Mouse (Mus musculus) forebrain, embryonic 15.5 days (tissue): Measurements from ENCODE around the gene Txndc16. TPM values are rescaled to one million over a fixed set of nuclear protein-coding genes. Genes with fewer than 3 reads are reported as not detected.

Source experiments
- ATAC-seq: fragments of 200-750 bp; cut with Nextera tagmentation; replicated peaks from 2 replicates; pipeline ENCODE4 v1.8.0; 2017; ENCODE audit warnings: mild to moderate bottlenecking, moderate TSS enrichment, moderate library complexity
- H3K27ac ChIP-seq: fragments of 300-500 bp; sonication (generic); replicated peaks from 2 replicates; pipeline ENCODE4 v1.5.1; 2015; ENCODE audit warnings: mild to moderate bottlenecking, inconsistent platforms
- H3K27me3 ChIP-seq: fragments of 300-500 bp; sonication (generic); 2 replicates; pipeline ENCODE4 v1.6.1; 2015; ENCODE audit warnings: inconsistent platforms
- H3K36me3 ChIP-seq: fragments of 300-500 bp; sonication (generic); 2 replicates; pipeline ENCODE4 v1.6.1; 2015; ENCODE audit warnings: mild to moderate bottlenecking, inconsistent platforms
- H3K4me1 ChIP-seq: fragments of 300-500 bp; sonication (generic); 2 replicates; pipeline ENCODE4 v1.6.1; 2015; ENCODE audit warnings: inconsistent platforms
- H3K4me2 ChIP-seq: fragments of 300-500 bp; sonication (generic); replicated peaks from 2 replicates; pipeline ENCODE4 v1.6.1; 2015; ENCODE audit warnings: mild to moderate bottlenecking, inconsistent platforms
- H3K4me3 ChIP-seq: fragments of 300-500 bp; sonication (generic); 2 replicates; pipeline ENCODE4 v1.5.1; 2015; ENCODE audit warnings: mild to moderate bottlenecking, inconsistent platforms
- H3K9ac ChIP-seq: fragments of 300-500 bp; sonication (generic); replicated peaks from 2 replicates; pipeline ENCODE4 v1.6.1; 2015; ENCODE audit warnings: mild to moderate bottlenecking, inconsistent platforms
- H3K9me3 ChIP-seq: fragments of 300-500 bp; sonication (generic); 2 replicates; pipeline ENCODE4 v1.6.1; 2016; ENCODE audit warnings: inconsistent platforms
- WGBS: fragments of 180-500 bp; shearing (Covaris S2); methylation state at CpG from one replicate; pipeline ENCODE4 v1.1.7; 2015; ENCODE audit warnings: mixed read lengths; 5-methylcytosine and 5-hydroxymethylcytosine counted together
- polyA plus RNA-seq: library from polyadenylated mRNA; unstranded; fragments of >200 nt; fragmentation: Nextera tagmentation; extraction: Ambion mirVana; gene quantifications from 2 replicates; pipeline ENCODE4 v1.2.1, GENCODE M21; 2015

Txndc16 gene
- polyA plus RNA-seq: 35.2 and 35.7 TPM in 2 replicates

GRCm38 (mm10) chr14:45220090-45220956 lies at the start of gene Txndc16:
Txndc16 (minus strand) TSS chr14:45220328.
- Histone ChIP-seq H3K36me3 (no peaks in the 10 kb centered on the region), H3K9ac (peak within 1 kb of the TSS; percentile 99), H3K4me3 (peak within 1 kb of the TSS; percentile 86), H3K27me3 (no peaks in the 10 kb centered on the region), H3K4me2 (peak within 1 kb of the TSS; percentile 63), H3K27ac (peak within 1 kb of the TSS; percentile 98), H3K9me3 (no peaks in the 10 kb centered on the region), H3K4me1 (peaks cover 18% of the 10 kb centered on the region)
- under 1% methylated on average over 58 of the region's 59 CpGs for WGBS
- peak; percentile 51 for ATAC-seq

GRCm38 (mm10) chr14:45263831-45264592 lies 43.9 kb upstream of the Txndc16 start:
- Histone ChIP-seq H3K27me3 (no peaks in the 10 kb centered on the region), H3K36me3 (peaks cover 29% of the 10 kb centered on the region), H3K27ac (no peak overlapping the region), H3K9me3 (no peaks in the 10 kb centered on the region), H3K4me3 (no peak overlapping the region), H3K4me2 (no peak overlapping the region), H3K9ac (no peak overlapping the region), H3K4me1 (no peaks in the 10 kb centered on the region)
- WGBS: 73% methylated on average over 3 of the region's 3 CpGs
- no peak for ATAC-seq

- no peaks in the 10 kb centered on the region for H3K4me1 ChIP-seq
- no peaks in the 10 kb centered on the region for H3K27me3 ChIP-seq
- no peak overlapping the region for H3K9ac ChIP-seq
- ATAC-seq: no peak
- WGBS: 89% methylated on average over 4 of the region's 4 CpGs
- H3K36me3 ChIP-seq: peaks cover 10% of the 10 kb centered on the region
- H3K9me3 ChIP-seq: no peaks in the 10 kb centered on the region
- no peak overlapping the region for H3K4me2 ChIP-seq
- H3K27ac ChIP-seq: no peak overlapping the region
- H3K4me3 ChIP-seq: no peak overlapping the region
These were observed 31.5 kb upstream of the Txndc16 start for GRCm38 (mm10) chr14:45251548-45252076.

- ATAC-seq: no peak
- 63% methylated on average over 1 of the region's 1 CpGs for WGBS
- Histone ChIP-seq H3K27me3 (no peaks in the 10 kb centered on the region), H3K4me2 (no peak overlapping the region), H3K9ac (no peak overlapping the region), H3K27ac (no peak overlapping the region), H3K9me3 (no peaks in the 10 kb centered on the region), H3K4me3 (no peak overlapping the region), H3K36me3 (peaks cover 4% of the 10 kb centered on the region; the same call in 1 of the 2 replicates), H3K4me1 (no peaks in the 10 kb centered on the region)
These were observed 21.5 kb upstream of the Txndc16 start for GRCm38 (mm10) chr14:45241613-45242012.

GRCm38 (mm10) chr14:45239042-45239441 lies 18.9 kb upstream of the Txndc16 start:
- H3K4me1 ChIP-seq: no peaks in the 10 kb centered on the region
- ATAC-seq: no peak
- H3K27me3 ChIP-seq: no peaks in the 10 kb centered on the region
- 86% methylated on average over 2 of the region's 2 CpGs for whole genome bisulfite sequencing
- no peak overlapping the region for H3K4me3 ChIP-seq
- H3K9ac ChIP-seq: no peak overlapping the region
- H3K27ac ChIP-seq: no peak overlapping the region
- H3K4me2 ChIP-seq: no peak overlapping the region
- no peaks in the 10 kb centered on the region for H3K9me3 ChIP-seq
- H3K36me3 ChIP-seq: no peaks in the 10 kb centered on the region

- H3K4me3 ChIP-seq: peak overlapping the region; percentile 86
- no peak for ATAC-seq
- peak overlapping the region; percentile 98 for H3K27ac ChIP-seq
- H3K4me2 ChIP-seq: peak overlapping the region; percentile 63
- H3K9me3 ChIP-seq: no peaks in the 10 kb centered on the region
- H3K27me3 ChIP-seq: no peaks in the 10 kb centered on the region
- peaks cover 18% of the 10 kb centered on the region for H3K4me1 ChIP-seq
- WGBS: 8% methylated on average over 11 of the region's 11 CpGs
- no peaks in the 10 kb centered on the region for H3K36me3 ChIP-seq
- peak overlapping the region; percentile 99 for H3K9ac ChIP-seq
These were observed 966 bp upstream of the Txndc16 start for GRCm38 (mm10) chr14:45220957-45221630.

GRCm38 (mm10) chr14:45219281-45220089 lies 643 bp downstream of the Txndc16 start, which contains the start of gene Gpr137c:
Gpr137c (plus strand) TSS chr14:45219717.
- Histone ChIP-seq H3K4me1 (peaks cover 18% of the 10 kb centered on the region), H3K9me3 (no peaks in the 10 kb centered on the region), H3K36me3 (no peaks in the 10 kb centered on the region), H3K27ac (peak within 1 kb of the TSS; percentile 98), H3K27me3 (no peaks in the 10 kb centered on the region), H3K4me2 (peak within 1 kb of the TSS; percentile 63), H3K9ac (peak within 1 kb of the TSS; percentile 99), H3K4me3 (peak within 1 kb of the TSS; percentile 86)
- under 1% methylated on average over 71 of the region's 86 CpGs for WGBS
- peak; percentile 99 for ATAC-seq

GRCm38 (mm10) chr14:45217693-45218092 lies 2.4 kb downstream of the Txndc16 start:
- WGBS: 90% methylated on average over 4 of the region's 4 CpGs
- ATAC-seq: no peak
- H3K36me3 ChIP-seq: 0 out of 2 replicates have a peak, but pooled peaks cover 2% of the 10 kb centered on the region
- peak overlapping the region; percentile 61 for H3K4me2 ChIP-seq
- no peak overlapping the region for H3K9ac ChIP-seq
- no peaks in the 10 kb centered on the region for H3K9me3 ChIP-seq
- no peak overlapping the region for H3K27ac ChIP-seq
- H3K4me1 ChIP-seq: peaks cover 17% of the 10 kb centered on the region
- peak overlapping the region; percentile 86 for H3K4me3 ChIP-seq
- no peaks in the 10 kb centered on the region for H3K27me3 ChIP-seq

- Histone ChIP-seq H3K9me3 (no peaks in the 10 kb centered on the region), H3K9ac (no peak overlapping the region), H3K27me3 (no peaks in the 10 kb centered on the region), H3K36me3 (0 out of 2 replicates have a peak, but pooled peaks cover 2% of the 10 kb centered on the region), H3K4me3 (no peak overlapping the region), H3K4me2 (no peak overlapping the region), H3K27ac (no peak overlapping the region), H3K4me1 (peaks cover 13% of the 10 kb centered on the region)
- WGBS: 93% methylated on average over 9 of the region's 9 CpGs
- no peak for ATAC-seq
These were observed 3.3 kb downstream of the Txndc16 start for GRCm38 (mm10) chr14:45216711-45217340.

- WGBS: 87% methylated on average over 1 of the region's 1 CpGs
- H3K9ac ChIP-seq: no peak overlapping the region
These were observed 8.7 kb downstream of the Txndc16 start for GRCm38 (mm10) chr14:45211431-45211830.

More at GRCm38 (mm10) chr14:45211431-45211830, 8.7 kb downstream of the Txndc16 start:
- Histone ChIP-seq H3K27me3 (no peaks in the 10 kb centered on the region), H3K4me2 (no peak overlapping the region), H3K4me3 (no peak overlapping the region), H3K36me3 (peaks cover 19% of the 10 kb centered on the region), H3K9me3 (no peaks in the 10 kb centered on the region), H3K27ac (no peak overlapping the region), H3K4me1 (no peaks in the 10 kb centered on the region)
- no peak for ATAC-seq
